Mouse (Mus musculus): ENCODE measurements around the gene Fkbp9.

The Fkbp9 gene

GRCm38 (mm10) chr6:56831697-56832406 is at the start of gene Fkbp9:
Fkbp9 (plus strand) TSS chr6:56832059.
- peak; percentile 90 for DNase-seq (ENCODE audit: low spot score)

- no peak for DNase-seq (ENCODE audit: low spot score)
Measured at GRCm38 (mm10) chr6:56783561-56784272, 48.1 kb upstream of the Fkbp9 start.

- DNase-seq (ENCODE audit: low spot score), result no peak
Measured at GRCm38 (mm10) chr6:56785068-56785467, 46.8 kb upstream of the Fkbp9 start.

- no peak for DNase-seq (ENCODE audit: low spot score)
Measured at GRCm38 (mm10) chr6:56787668-56788067, 44.2 kb upstream of the Fkbp9 start.

- no peak for DNase-seq (ENCODE audit: low spot score)
Measured at GRCm38 (mm10) chr6:56789336-56789735, 42.5 kb upstream of the Fkbp9 start.

GRCm38 (mm10) chr6:56794834-56795233 is 37.0 kb upstream of the Fkbp9 start:
- no peak for DNase-seq (ENCODE audit: low spot score)

- DNase-seq (ENCODE audit: low spot score), result no peak
Measured at GRCm38 (mm10) chr6:56796232-56796631, 35.6 kb upstream of the Fkbp9 start.

GRCm38 (mm10) chr6:56796668-56797141 is 35.2 kb upstream of the Fkbp9 start:
- DNase-seq (ENCODE audit: low spot score), result no peak

GRCm38 (mm10) chr6:56797311-56798151 is 34.3 kb upstream of the Fkbp9 start, which contains the start of gene Kbtbd2:
Kbtbd2 (minus strand) TSS chr6:56797813.
- peak; percentile 95 for DNase-seq (ENCODE audit: low spot score)

GRCm38 (mm10) chr6:56798152-56798465 is 33.8 kb upstream of the Fkbp9 start:
- no peak for DNase-seq (ENCODE audit: low spot score)

GRCm38 (mm10) chr6:56805026-56805425 is 26.8 kb upstream of the Fkbp9 start:
- DNase-seq (ENCODE audit: low spot score), result no peak

GRCm38 (mm10) chr6:56806195-56806594 is 25.7 kb upstream of the Fkbp9 start:
- DNase-seq (ENCODE audit: low spot score), result no peak

- no peak for DNase-seq (ENCODE audit: low spot score)
Measured at GRCm38 (mm10) chr6:56808656-56809055, 23.2 kb upstream of the Fkbp9 start.

- DNase-seq (ENCODE audit: low spot score), result no peak
Measured at GRCm38 (mm10) chr6:56813332-56813731, 18.5 kb upstream of the Fkbp9 start.

- no peak for DNase-seq (ENCODE audit: low spot score)
Measured at GRCm38 (mm10) chr6:56818436-56819123, 13.3 kb upstream of the Fkbp9 start.

- no peak for DNase-seq (ENCODE audit: low spot score)
Measured at GRCm38 (mm10) chr6:56819124-56819487, 12.8 kb upstream of the Fkbp9 start.

- no peak for DNase-seq (ENCODE audit: low spot score)
Measured at GRCm38 (mm10) chr6:56825657-56826056, 6.2 kb upstream of the Fkbp9 start.

GRCm38 (mm10) chr6:56832407-56832796 is 543 bp downstream of the Fkbp9 start:
- no peak for DNase-seq (ENCODE audit: low spot score)

GRCm38 (mm10) chr6:56832830-56833229 is 971 bp downstream of the Fkbp9 start:
- no peak for DNase-seq (ENCODE audit: low spot score)

GRCm38 (mm10) chr6:56834769-56835168 is 2.9 kb downstream of the Fkbp9 start:
- no peak for DNase-seq (ENCODE audit: low spot score)

GRCm38 (mm10) chr6:56835532-56835931 is 3.7 kb downstream of the Fkbp9 start:
- DNase-seq (ENCODE audit: low spot score), result no peak

- no peak for DNase-seq (ENCODE audit: low spot score)
Measured at GRCm38 (mm10) chr6:56837166-56837565, 5.3 kb downstream of the Fkbp9 start.
